Mouse (Mus musculus): ENCODE results near the gene Ssna1.

Ssna1 gene

GRCm38 (mm10) chr2:25234551-25235220 lies 37.6 kb downstream of the Ssna1 start:
- in situ Hi-C loops (cut with MboI; ENCODE audit: low sequenced_read_pairs), result no loop called here

- in situ Hi-C loops (cut with MboI; ENCODE audit: low sequenced_read_pairs), result no loop called here
Observed at GRCm38 (mm10) chr2:25234050-25234449, 38.2 kb downstream of the Ssna1 start, which contains the start of gene Slc34a3. Slc34a3 (minus strand) TSS chr2:25234364.

GRCm38 (mm10) chr2:25233421-25233820 lies 38.8 kb downstream of the Ssna1 start:
- in situ Hi-C loops (cut with MboI; ENCODE audit: low sequenced_read_pairs), result no loop called here

GRCm38 (mm10) chr2:25231038-25231437 lies 41.2 kb downstream of the Ssna1 start:
- in situ Hi-C loops (cut with MboI; ENCODE audit: low sequenced_read_pairs), result no loop called here

- in situ Hi-C loops (cut with MboI; ENCODE audit: low sequenced_read_pairs), result no loop called here
Observed at GRCm38 (mm10) chr2:25230581-25230980, 41.7 kb downstream of the Ssna1 start.

GRCm38 (mm10) chr2:25229582-25229981 lies 42.7 kb downstream of the Ssna1 start:
- in situ Hi-C loops (cut with MboI; ENCODE audit: low sequenced_read_pairs), result no loop called here

GRCm38 (mm10) chr2:25228995-25229530 lies 43.2 kb downstream of the Ssna1 start:
- in situ Hi-C loops (cut with MboI; ENCODE audit: low sequenced_read_pairs), result no loop called here

GRCm38 (mm10) chr2:25228431-25228889 lies 43.8 kb downstream of the Ssna1 start:
- in situ Hi-C loops (cut with MboI; ENCODE audit: low sequenced_read_pairs), result no loop called here

GRCm38 (mm10) chr2:25227406-25227805 lies 44.8 kb downstream of the Ssna1 start:
- in situ Hi-C loops (cut with MboI; ENCODE audit: low sequenced_read_pairs), result no loop called here

GRCm38 (mm10) chr2:25226864-25227263 lies 45.4 kb downstream of the Ssna1 start:
- in situ Hi-C loops (cut with MboI; ENCODE audit: low sequenced_read_pairs), result no loop called here

- in situ Hi-C loops (cut with MboI; ENCODE audit: low sequenced_read_pairs), result no loop called here
Observed at GRCm38 (mm10) chr2:25225811-25226379, 46.3 kb downstream of the Ssna1 start.

GRCm38 (mm10) chr2:25224766-25225752 lies 47.2 kb downstream of the Ssna1 start:
- in situ Hi-C loops (cut with MboI; ENCODE audit: low sequenced_read_pairs), result no loop called here

- in situ Hi-C loops (cut with MboI; ENCODE audit: low sequenced_read_pairs), result no loop called here
Observed at GRCm38 (mm10) chr2:25224492-25224765, 47.8 kb downstream of the Ssna1 start, which contains the start of gene Tubb4b. Tubb4b (minus strand) TSS chr2:25224702.

- in situ Hi-C loops (cut with MboI; ENCODE audit: low sequenced_read_pairs), result no loop called here
Observed at GRCm38 (mm10) chr2:25223681-25224491, 48.4 kb downstream of the Ssna1 start.

- in situ Hi-C loops (cut with MboI; ENCODE audit: low sequenced_read_pairs), result no loop called here
Observed at GRCm38 (mm10) chr2:25221331-25221772, 50.9 kb downstream of the Ssna1 start.
